Mouse (Mus musculus) ES-Bruce4 (cell line): ENCODE results near the gene Ski.

Source experiments
- CTCF ChIP-seq: IDR thresholded peaks from one replicate; pipeline ENCODE4 v1.8.1; 2011; ENCODE audit warnings: low read depth, low read length
- EP300 ChIP-seq: IDR thresholded peaks from 2 replicates; pipeline ENCODE4 v1.6.1; 2011; ENCODE audit warnings: low read depth, low read length; ENCODE audit not compliant: insufficient read depth
- POLR2A ChIP-seq: IDR thresholded peaks from one replicate; pipeline ENCODE4 v1.8.1; 2011; ENCODE audit warnings: low read length; ENCODE audit not compliant: insufficient read depth

GRCm38 (mm10) chr4:155188803-155189202 is 33.6 kb downstream of the Ski start:
- TF ChIP-seq CTCF (no peak), POLR2A (no peak), EP300 (no peak)
